Mouse (Mus musculus): ENCODE measurements around the gene Gm49325. TPM values are rescaled to one million over a fixed set of nuclear protein-coding genes. Genes with fewer than 3 reads are reported as not detected.

Gene Gm49325
- polyA plus RNA-seq, 1 experiment from 2014 or later: 7.1 TPM

GRCm38 (mm10) chr10:77615647-77616046 is 9.7 kb downstream of the Gm49325 start:
- Histone ChIP-seq H3K9me3 (no peaks in the 10 kb centered on the region), H3K4me1 (no peaks in the 10 kb centered on the region), H3K36me3 (peaks cover 75% of the 10 kb centered on the region), H3K27me3 (no peaks in the 10 kb centered on the region), H3K9ac (no peak overlapping the region), H3K27ac (no peak overlapping the region), H3K4me2 (replicated peaks) (no peak overlapping the region), H3K4me3 (no peak overlapping the region)
- ATAC-seq (ENCODE audit: insufficient number of reproducible peaks, insufficient read depth, low FRiP score, low TSS enrichment): no peak
- 92% methylated on average over 8 of the region's 8 CpGs for WGBS

DNA sequence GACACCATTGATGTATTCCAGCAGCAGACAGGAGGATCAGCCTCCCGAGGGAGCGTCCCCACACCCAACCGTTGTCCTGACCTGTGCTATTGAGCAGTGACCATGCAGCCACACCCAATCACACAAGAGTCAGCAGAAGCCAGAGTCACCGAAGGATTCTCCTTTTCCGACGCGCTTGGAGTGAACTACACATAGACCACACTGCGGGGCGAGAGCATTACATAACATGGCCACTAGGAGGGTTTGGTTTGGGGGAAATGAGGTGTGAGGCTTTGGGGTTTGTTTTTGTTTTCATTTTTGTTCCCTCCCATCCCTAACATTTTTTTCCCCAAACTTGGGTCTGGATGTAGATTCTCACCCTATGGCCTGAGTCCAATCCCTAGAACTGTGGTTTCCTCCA is 10.2 kb downstream of the Gm49325 start:
- Histone ChIP-seq H3K4me2 (replicated peaks) (no peak overlapping the region), H3K9me3 (no peaks in the 10 kb centered on the region), H3K27me3 (no peaks in the 10 kb centered on the region), H3K4me3 (no peak overlapping the region), H3K4me1 (no peaks in the 10 kb centered on the region), H3K36me3 (peaks cover 70% of the 10 kb centered on the region), H3K9ac (no peak overlapping the region), H3K27ac (no peak overlapping the region)
- ATAC-seq (ENCODE audit: insufficient number of reproducible peaks, insufficient read depth, low FRiP score, low TSS enrichment): no peak
- WGBS: 90% methylated on average over 9 of the region's 9 CpGs

GRCm38 (mm10) chr10:77616926-77617325 is 10.9 kb downstream of the Gm49325 start:
- no peak overlapping the region for H3K4me2 ChIP-seq (replicated peaks)
- ATAC-seq (ENCODE audit: insufficient number of reproducible peaks, insufficient read depth, low FRiP score, low TSS enrichment): no peak
- H3K9ac ChIP-seq: no peak overlapping the region
- H3K9me3 ChIP-seq: no peaks in the 10 kb centered on the region
- no peak overlapping the region for H3K4me3 ChIP-seq
- WGBS: 90% methylated on average over 7 of the region's 7 CpGs
- peaks cover 63% of the 10 kb centered on the region for H3K36me3 ChIP-seq
- H3K4me1 ChIP-seq: no peaks in the 10 kb centered on the region
- H3K27ac ChIP-seq: no peak overlapping the region
- H3K27me3 ChIP-seq: no peaks in the 10 kb centered on the region

GRCm38 (mm10) chr10:77621546-77621945 is 15.5 kb downstream of the Gm49325 start:
- ATAC-seq (ENCODE audit: insufficient number of reproducible peaks, insufficient read depth, low FRiP score, low TSS enrichment): no peak
- Histone ChIP-seq H3K27ac (peak overlapping the region; percentile 85), H3K27me3 (no peaks in the 10 kb centered on the region), H3K4me3 (peak overlapping the region; percentile 99), H3K4me1 (peaks cover 21% of the 10 kb centered on the region), H3K9me3 (no peaks in the 10 kb centered on the region), H3K9ac (peak overlapping the region; percentile 99; the same call in 1 of the 2 replicates), H3K36me3 (peaks cover 20% of the 10 kb centered on the region), H3K4me2 (replicated peaks) (peak overlapping the region; percentile 66)
- 76% methylated on average over 8 of the region's 8 CpGs for WGBS

GRCm38 (mm10) chr10:77622055-77622988 is 16.3 kb downstream of the Gm49325 start, which contains the start of gene Ube2g2:
Gene Ube2g2, plus strand, starts transcription at chr10:77622275.
- Histone ChIP-seq H3K9ac (peak within 1 kb of the TSS; percentile 99), H3K4me2 (replicated peaks) (peak within 1 kb of the TSS; percentile 66), H3K4me1 (peaks cover 21% of the 10 kb centered on the region), H3K36me3 (peaks cover 13% of the 10 kb centered on the region), H3K4me3 (peak within 1 kb of the TSS; percentile 99), H3K9me3 (no peaks in the 10 kb centered on the region), H3K27ac (peak within 1 kb of the TSS; percentile 85), H3K27me3 (no peaks in the 10 kb centered on the region)
- WGBS: under 1% methylated on average over 96 of the region's 96 CpGs
- peak; percentile 82 for ATAC-seq (ENCODE audit: insufficient number of reproducible peaks, insufficient read depth, low FRiP score, low TSS enrichment)

DNA sequence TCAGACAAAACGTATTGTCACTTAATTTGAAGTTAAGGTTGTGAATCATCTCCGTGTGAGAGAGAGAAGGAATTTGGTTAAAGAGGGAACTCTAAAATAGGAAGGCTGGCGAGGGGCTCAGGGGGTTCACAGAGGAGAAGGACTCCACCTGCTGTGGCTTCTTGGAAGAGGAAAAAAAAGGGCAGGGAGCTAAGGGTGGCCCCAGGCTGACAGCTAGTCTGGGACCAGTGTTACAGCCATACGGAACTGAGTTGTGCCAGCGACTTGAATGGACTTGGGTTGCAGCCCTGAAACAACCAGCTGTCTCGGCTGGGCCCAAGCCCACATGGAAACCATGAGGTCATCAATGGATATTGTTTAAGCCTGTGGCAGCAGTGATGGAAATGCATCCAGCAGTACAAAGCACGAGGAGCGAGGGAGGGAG is 17.1 kb downstream of the Gm49325 start:
- peak overlapping the region; percentile 99 for H3K4me3 ChIP-seq
- H3K9ac ChIP-seq: peak overlapping the region; percentile 99
- H3K27me3 ChIP-seq: no peaks in the 10 kb centered on the region
- 13% methylated on average over 8 of the region's 8 CpGs for WGBS
- H3K4me2 ChIP-seq (replicated peaks): peak overlapping the region; percentile 66
- H3K36me3 ChIP-seq: peaks cover 5% of the 10 kb centered on the region
- no peaks in the 10 kb centered on the region for H3K9me3 ChIP-seq
- ATAC-seq (ENCODE audit: insufficient number of reproducible peaks, insufficient read depth, low FRiP score, low TSS enrichment): no peak
- H3K4me1 ChIP-seq: peaks cover 21% of the 10 kb centered on the region
- H3K27ac ChIP-seq: no peak overlapping the region

DNA sequence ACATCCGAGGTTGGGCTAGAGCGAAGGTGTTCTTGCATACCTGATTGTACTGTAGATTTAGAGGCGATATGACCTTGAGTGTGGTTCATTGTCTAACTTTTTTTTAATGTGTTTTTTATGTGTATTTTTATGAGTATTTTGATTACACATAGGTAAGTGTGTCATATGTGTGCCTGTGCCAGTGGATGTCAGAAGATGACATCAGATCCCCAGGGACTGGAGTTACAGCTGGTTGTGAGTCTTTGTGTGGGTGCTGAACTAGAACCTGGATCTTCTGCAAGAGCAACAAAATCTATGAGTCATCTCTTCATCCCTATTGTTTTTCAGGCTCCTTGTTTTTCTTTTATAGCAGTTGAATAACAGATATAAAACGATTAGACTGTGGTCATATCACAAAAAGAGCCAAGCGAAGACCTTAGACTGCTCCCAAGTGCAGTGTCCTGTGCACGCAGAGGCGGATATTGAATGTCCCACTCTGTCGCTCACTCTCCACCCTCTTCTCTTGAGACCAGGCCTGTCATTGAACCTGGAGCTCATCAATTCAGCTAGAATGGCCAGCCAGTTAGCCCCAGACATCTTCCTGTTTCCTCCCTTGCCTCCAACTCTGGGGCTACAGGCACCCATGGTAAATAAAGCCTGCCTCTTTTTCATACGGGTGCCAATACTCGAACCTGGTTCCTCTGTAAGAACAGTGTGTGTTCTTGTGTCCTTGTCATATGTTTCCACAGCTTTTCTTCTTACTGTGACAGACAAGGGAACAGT is 17.8 kb downstream of the Gm49325 start:
- peak overlapping the region; percentile 99; the same call in 1 of the 2 replicates for H3K9ac ChIP-seq

DNA sequence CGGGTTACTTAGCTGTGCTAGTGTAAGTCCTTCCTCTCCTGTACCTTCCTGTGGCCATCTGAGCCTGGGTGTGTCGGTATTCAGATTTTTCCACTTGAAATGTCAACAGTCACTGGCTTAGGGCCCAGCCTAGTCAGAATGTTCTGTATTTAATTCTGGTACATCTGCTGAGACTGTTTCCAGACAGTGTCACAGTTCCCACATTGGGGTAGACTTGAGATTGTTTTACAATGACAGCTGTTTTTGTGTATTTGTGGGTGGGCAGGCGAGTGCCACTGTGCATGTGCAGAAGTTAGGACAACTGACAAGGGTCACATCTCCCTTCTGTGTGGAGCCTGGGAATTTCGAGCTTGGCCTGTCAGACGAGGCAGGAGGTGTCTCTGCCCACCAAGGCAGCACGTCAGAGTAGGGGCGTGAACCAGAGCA is 18.6 kb downstream of the Gm49325 start:
- ATAC-seq (ENCODE audit: insufficient number of reproducible peaks, insufficient read depth, low FRiP score, low TSS enrichment): no peak
- H3K9me3 ChIP-seq: no peaks in the 10 kb centered on the region
- no peaks in the 10 kb centered on the region for H3K27me3 ChIP-seq
- no peak overlapping the region for H3K27ac ChIP-seq
- no peak overlapping the region for H3K9ac ChIP-seq
- H3K4me2 ChIP-seq (replicated peaks): peak overlapping the region; percentile 3; the same call in 1 of the 2 replicates
- H3K36me3 ChIP-seq: no peaks in the 10 kb centered on the region
- no peak overlapping the region for H3K4me3 ChIP-seq
- 73% methylated on average over 7 of the region's 7 CpGs for WGBS
- H3K4me1 ChIP-seq: peaks cover 21% of the 10 kb centered on the region

More for the DNA sequence above, 17.8 kb downstream of the Gm49325 start:
- ATAC-seq (ENCODE audit: insufficient number of reproducible peaks, insufficient read depth, low FRiP score, low TSS enrichment): no peak
- peaks cover 21% of the 10 kb centered on the region for H3K4me1 ChIP-seq
- no peaks in the 10 kb centered on the region for H3K9me3 ChIP-seq
- H3K4me2 ChIP-seq (replicated peaks): peak overlapping the region; percentile 66
- H3K36me3 ChIP-seq: no peaks in the 10 kb centered on the region
- no peak overlapping the region; the same call in 1 of the 2 replicates for H3K4me3 ChIP-seq
- WGBS: 89% methylated on average over 10 of the region's 10 CpGs
- H3K27me3 ChIP-seq: no peaks in the 10 kb centered on the region
- H3K27ac ChIP-seq: no peak overlapping the region

DNA sequence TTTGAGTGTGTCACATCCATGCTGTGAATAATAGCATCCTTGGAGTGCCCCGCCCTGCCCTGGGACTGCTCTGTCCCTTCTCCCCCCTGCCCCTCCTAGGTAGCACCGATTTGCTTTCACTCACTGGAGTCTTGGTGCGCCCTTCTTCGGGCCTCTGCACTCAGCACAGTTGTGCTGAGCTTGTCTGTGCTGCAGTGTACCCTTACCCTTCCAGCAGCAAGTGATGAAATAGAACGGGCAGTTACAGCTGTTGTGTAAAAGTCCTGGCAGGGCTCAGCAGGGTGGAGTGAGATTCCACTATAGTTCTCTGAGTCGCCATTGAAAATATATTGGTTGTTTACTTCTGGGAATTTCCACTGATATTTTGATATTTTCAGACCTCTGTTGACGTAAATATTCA is 20.0 kb downstream of the Gm49325 start:
- Histone ChIP-seq H3K4me2 (replicated peaks) (no peak overlapping the region), H3K4me1 (peaks cover 21% of the 10 kb centered on the region), H3K4me3 (no peak overlapping the region), H3K9ac (no peak overlapping the region), H3K27me3 (no peaks in the 10 kb centered on the region), H3K9me3 (no peaks in the 10 kb centered on the region), H3K36me3 (no peaks in the 10 kb centered on the region), H3K27ac (no peak overlapping the region)
- WGBS: 87% methylated on average over 7 of the region's 7 CpGs
- ATAC-seq (ENCODE audit: insufficient number of reproducible peaks, insufficient read depth, low FRiP score, low TSS enrichment): no peak

DNA sequence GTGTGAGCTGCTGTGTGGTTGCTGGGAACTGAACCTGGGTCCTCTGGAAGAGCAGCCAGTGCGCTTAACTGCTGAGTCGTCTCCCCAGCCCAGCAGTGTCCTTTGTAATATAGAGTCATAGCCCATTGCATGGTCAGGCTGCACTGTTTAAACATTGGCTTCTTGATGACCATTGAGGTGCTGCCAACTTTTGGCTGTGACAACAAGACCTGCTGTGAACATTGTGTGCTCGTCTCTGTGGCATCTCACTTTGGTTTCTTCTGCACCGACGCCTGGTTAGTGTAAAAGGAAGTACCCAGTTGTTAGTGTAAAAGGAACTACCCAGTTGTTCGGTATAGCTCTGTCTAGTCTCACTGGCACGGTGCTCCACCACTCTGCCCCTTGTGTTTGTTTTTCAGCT is 20.6 kb downstream of the Gm49325 start:
- ATAC-seq (ENCODE audit: insufficient number of reproducible peaks, insufficient read depth, low FRiP score, low TSS enrichment): no peak
- 83% methylated on average over 7 of the region's 7 CpGs for WGBS
- Histone ChIP-seq H3K4me1 (peaks cover 21% of the 10 kb centered on the region), H3K36me3 (peaks cover 5% of the 10 kb centered on the region; the same call in 1 of the 2 replicates), H3K27ac (no peak overlapping the region), H3K4me3 (no peak overlapping the region), H3K27me3 (no peaks in the 10 kb centered on the region), H3K4me2 (replicated peaks) (no peak overlapping the region), H3K9me3 (no peaks in the 10 kb centered on the region), H3K9ac (no peak overlapping the region)

- peaks cover 21% of the 10 kb centered on the region for H3K4me1 ChIP-seq
- 45% methylated on average over 2 of the region's 2 CpGs for WGBS
- H3K4me2 ChIP-seq (replicated peaks): no peak overlapping the region
- H3K4me3 ChIP-seq: no peak overlapping the region
- ATAC-seq (ENCODE audit: insufficient number of reproducible peaks, insufficient read depth, low FRiP score, low TSS enrichment): peak; percentile 49; the same call in 1 of the 2 replicates
- no peaks in the 10 kb centered on the region for H3K9me3 ChIP-seq
- no peak overlapping the region for H3K27ac ChIP-seq
- no peak overlapping the region for H3K9ac ChIP-seq
- peaks cover 12% of the 10 kb centered on the region for H3K36me3 ChIP-seq
- H3K27me3 ChIP-seq: no peaks in the 10 kb centered on the region
Observed at GRCm38 (mm10) chr10:77627497-77627896, 21.5 kb downstream of the Gm49325 start.
